Mouse (Mus musculus) heart, postnatal 0 days (tissue): ENCODE measurements around the gene Robo1. TPM values are rescaled to one million over a fixed set of nuclear protein-coding genes. Genes with fewer than 3 reads are reported as not detected.

Source experiments
- ATAC-seq: fragments of 200-750 bp; cut with Nextera tagmentation; 2 replicates; pipeline ENCODE4 v1.8.0; 2017; ENCODE audit warnings: low read depth, moderate number of reproducible peaks, moderate library complexity; ENCODE audit not compliant: insufficient read depth
- DNase-seq: peaks from one replicate; pipeline ENCODE4 v3.0.0-alpha.2; 2016; ENCODE audit warnings: low spot score
- H3K27ac ChIP-seq: fragments of 300-500 bp; sonication (generic); 2 replicates; pipeline ENCODE4 v1.5.1; 2014; ENCODE audit warnings: low read depth, mild to moderate bottlenecking
- H3K27me3 ChIP-seq: fragments of 300-500 bp; sonication (generic); 2 replicates; pipeline ENCODE4 v1.6.1; 2014; ENCODE audit warnings: low read length, mixed read lengths; ENCODE audit not compliant: control insufficient read depth, insufficient read depth
- H3K36me3 ChIP-seq: fragments of 300-500 bp; sonication (generic); replicated peaks from 2 replicates; pipeline ENCODE4 v1.6.1; 2014; ENCODE audit warnings: low read length, mixed read lengths; ENCODE audit not compliant: control insufficient read depth, insufficient read depth
- H3K4me1 ChIP-seq: fragments of 300-500 bp; sonication (generic); 2 replicates; pipeline ENCODE4 v1.6.1; 2014; ENCODE audit warnings: antibody characterized with exemption; ENCODE audit not compliant: control insufficient read depth, insufficient read depth
- H3K4me2 ChIP-seq: fragments of 300-500 bp; sonication (generic); 2 replicates; pipeline ENCODE4 v1.6.1; 2014; ENCODE audit warnings: low read depth, mild to moderate bottlenecking, low read length, moderate library complexity
- H3K4me3 ChIP-seq: fragments of 300-500 bp; sonication (generic); 2 replicates; pipeline ENCODE4 v1.5.1; 2014; ENCODE audit warnings: low read depth, low read length
- H3K9ac ChIP-seq: fragments of 300-500 bp; sonication (generic); replicated peaks from 2 replicates; pipeline ENCODE4 v1.6.1; 2014; ENCODE audit warnings: low read depth, low read length, mixed read lengths
- H3K9me3 ChIP-seq: fragments of 300-500 bp; sonication (generic); replicated peaks from 2 replicates; pipeline ENCODE4 v1.6.1; 2016; ENCODE audit warnings: low read length; ENCODE audit not compliant: control insufficient read depth
- CTCF ChIP-seq: IDR thresholded peaks from 2 replicates; pipeline ENCODE4 v1.5.1; 2016; ENCODE audit warnings: antibody characterized with exemption, control low read depth, low read depth
- EP300 ChIP-seq: IDR thresholded peaks from 2 replicates; pipeline ENCODE4 v1.6.1; 2016; ENCODE audit warnings: antibody characterized with exemption, low read depth
- WGBS: fragments of 180-500 bp; shearing (Covaris S2); extraction: QIAGEN DNeasy Blood & Tissue Kit; methylation state at CpG from one replicate; pipeline ENCODE4 v1.1.7; 2014; 5-methylcytosine and 5-hydroxymethylcytosine counted together
- polyA plus RNA-seq: library from polyadenylated mRNA; unstranded; fragments of >200 nt; fragmentation: Nextera tagmentation; extraction: Ambion mirVana; gene quantifications from 2 replicates; pipeline ENCODE4 v1.2.1, GENCODE M21; 2015
- total RNA-seq: library from RNA; depleted of rRNA; stranded (reverse); fragments of >200 nt; gene quantifications from 2 replicates; pipeline ENCODE4 v1.2.3, GENCODE M21; 2014; ENCODE audit warnings: low replicate concordance

Gene Robo1
- total and polyA plus RNA-seq, 2 experiments from 2014 or later: 2.8 to 4.0 TPM

DNA sequence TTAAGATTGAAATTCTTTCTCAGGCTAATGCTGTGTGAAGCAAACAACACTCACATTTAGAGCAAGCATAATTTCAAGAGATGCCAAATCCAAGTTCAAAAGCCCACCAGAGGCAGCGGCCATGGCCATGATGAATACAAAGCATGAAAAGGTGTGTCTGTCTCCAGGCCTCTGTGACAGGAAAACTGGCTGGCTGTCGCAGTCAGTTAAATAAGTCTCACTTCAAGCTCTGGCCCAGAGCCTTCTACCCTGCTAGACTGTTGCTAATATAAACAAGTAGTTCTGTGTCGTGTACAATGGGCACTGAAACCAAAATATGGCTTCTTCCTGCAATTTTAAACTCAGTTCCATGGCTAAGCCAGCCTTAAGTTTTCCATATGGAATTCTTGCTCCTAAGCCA is 629.1 kb downstream of the Robo1 start:
- no peak overlapping the region for H3K9ac ChIP-seq
- no peaks in the 10 kb centered on the region for H3K36me3 ChIP-seq
- no peaks in the 10 kb centered on the region for H3K4me1 ChIP-seq
- H3K4me2 ChIP-seq: no peak overlapping the region
- DNase-seq: no peak
- no peaks in the 10 kb centered on the region for H3K27me3 ChIP-seq
- WGBS: 56% methylated on average over 3 of the region's 3 CpGs
- H3K27ac ChIP-seq: no peak overlapping the region
- no peak overlapping the region for H3K4me3 ChIP-seq
- ATAC-seq: no peak
- no peak for TF ChIP-seq CTCF
- no peak for TF ChIP-seq EP300
- H3K9me3 ChIP-seq: no peaks in the 10 kb centered on the region

DNA sequence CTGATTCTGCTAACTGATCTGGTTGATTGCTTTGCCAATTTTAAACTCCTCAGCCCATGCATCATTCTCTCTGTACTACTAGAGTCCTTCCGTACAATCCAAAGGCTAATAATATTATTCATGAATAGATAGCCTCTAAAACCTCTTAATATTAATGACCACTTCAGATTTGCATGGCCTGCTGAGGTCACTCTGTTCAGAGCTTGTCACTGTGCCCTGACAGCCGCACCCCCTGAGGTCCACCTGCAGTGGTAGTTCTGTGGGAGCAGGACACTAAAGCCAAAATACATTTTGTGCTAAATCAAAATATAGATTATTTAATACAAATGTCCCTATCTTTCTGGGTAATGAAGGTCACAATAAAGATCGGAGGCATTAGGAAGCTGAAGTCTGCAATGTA is 631.8 kb downstream of the Robo1 start:
- 83% methylated on average over 3 of the region's 3 CpGs for WGBS
- Histone ChIP-seq H3K27me3 (no peaks in the 10 kb centered on the region), H3K4me1 (no peaks in the 10 kb centered on the region), H3K36me3 (no peaks in the 10 kb centered on the region), H3K4me3 (no peak overlapping the region), H3K9ac (no peak overlapping the region), H3K27ac (no peak overlapping the region), H3K9me3 (no peaks in the 10 kb centered on the region), H3K4me2 (no peak overlapping the region)
- DNase-seq (no peak), ATAC-seq (no peak)
- no peak for TF ChIP-seq CTCF
- no peak for TF ChIP-seq EP300

GRCm38 (mm10) chr16:72940786-72941185 is 632.7 kb downstream of the Robo1 start:
- 89% methylated on average over 8 of the region's 8 CpGs for WGBS
- H3K27ac ChIP-seq: no peak overlapping the region
- no peak for TF ChIP-seq CTCF
- TF ChIP-seq EP300: no peak
- no peak overlapping the region for H3K9ac ChIP-seq
- DNase-seq (no peak), ATAC-seq (no peak)
- no peaks in the 10 kb centered on the region for H3K9me3 ChIP-seq
- no peaks in the 10 kb centered on the region for H3K36me3 ChIP-seq
- H3K4me3 ChIP-seq: no peak overlapping the region
- H3K4me1 ChIP-seq: no peaks in the 10 kb centered on the region
- no peak overlapping the region for H3K4me2 ChIP-seq
- no peaks in the 10 kb centered on the region for H3K27me3 ChIP-seq

GRCm38 (mm10) chr16:72944403-72944802 is 636.3 kb downstream of the Robo1 start:
- ATAC-seq (no peak), DNase-seq (no peak)
- H3K27ac ChIP-seq: no peak overlapping the region
- 89% methylated on average over 4 of the region's 4 CpGs for WGBS
- no peak overlapping the region for H3K4me2 ChIP-seq
- no peak overlapping the region for H3K9ac ChIP-seq
- H3K4me3 ChIP-seq: no peak overlapping the region
- H3K36me3 ChIP-seq: no peaks in the 10 kb centered on the region
- no peak for TF ChIP-seq EP300
- no peak for TF ChIP-seq CTCF
- no peaks in the 10 kb centered on the region for H3K9me3 ChIP-seq
- no peaks in the 10 kb centered on the region for H3K4me1 ChIP-seq
- no peaks in the 10 kb centered on the region for H3K27me3 ChIP-seq

- Histone ChIP-seq H3K4me2 (no peak overlapping the region), H3K36me3 (no peaks in the 10 kb centered on the region), H3K4me1 (no peaks in the 10 kb centered on the region), H3K9ac (no peak overlapping the region), H3K4me3 (no peak overlapping the region), H3K27ac (no peak overlapping the region), H3K9me3 (no peaks in the 10 kb centered on the region), H3K27me3 (no peaks in the 10 kb centered on the region)
- WGBS: 80% methylated on average over 6 of the region's 6 CpGs
- no peak for DNase-seq
- TF ChIP-seq EP300: no peak
- TF ChIP-seq CTCF: no peak
- no peak for ATAC-seq
Measured at GRCm38 (mm10) chr16:72951969-72952368, 643.9 kb downstream of the Robo1 start.

DNA sequence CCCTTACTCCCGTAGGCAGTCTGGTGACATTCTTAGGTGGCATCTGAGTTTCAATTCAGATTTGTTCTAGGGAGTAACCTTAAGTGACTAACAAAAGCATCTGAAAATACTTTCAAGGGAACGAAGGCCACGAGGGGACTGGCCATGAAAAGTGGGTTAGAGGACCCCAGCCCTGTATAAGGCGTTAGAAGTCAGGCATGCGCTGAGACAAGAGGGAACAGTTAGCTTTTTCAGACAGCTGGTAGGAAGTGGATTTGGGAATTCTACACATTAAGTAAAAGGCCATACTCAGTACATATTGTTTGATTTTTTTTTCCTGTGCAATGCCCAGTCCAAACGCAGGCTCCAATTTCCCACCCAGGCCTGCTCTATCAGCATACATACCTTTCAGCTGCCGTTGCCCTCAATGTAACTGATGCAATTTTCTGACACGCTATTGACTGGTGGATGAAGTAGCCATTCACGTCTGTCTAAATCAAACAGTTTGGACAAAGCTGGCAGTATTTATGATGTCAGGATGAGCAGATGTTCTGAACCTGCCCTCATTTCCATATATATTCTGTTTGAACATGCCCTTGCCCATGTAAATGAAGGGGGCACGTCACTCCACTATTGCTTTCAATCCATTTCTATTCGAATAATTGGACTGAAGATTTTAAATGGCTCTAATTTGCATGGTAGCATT is 651.1 kb downstream of the Robo1 start:
- Histone ChIP-seq H3K9me3 (no peaks in the 10 kb centered on the region), H3K4me2 (no peak overlapping the region), H3K27ac (no peak overlapping the region), H3K27me3 (no peaks in the 10 kb centered on the region), H3K4me1 (no peaks in the 10 kb centered on the region), H3K4me3 (no peak overlapping the region), H3K9ac (no peak overlapping the region), H3K36me3 (no peaks in the 10 kb centered on the region)
- ATAC-seq: no peak
- DNase-seq: no peak
- TF ChIP-seq EP300: no peak
- TF ChIP-seq CTCF: no peak
- WGBS: 81% methylated on average over 11 of the region's 11 CpGs
